Mouse (Mus musculus): ENCODE results near the gene Cln6.

GRCm38 (mm10) chr9:62848641-62849040 lies 10.1 kb downstream of the Cln6 start:
- TF ChIP-seq CTCF (conservative IDR thresholded peaks at IDR 0.05; ENCODE audit: insufficient read depth, insufficient read length, low read depth, low read length) (no peak), POLR2A (IDR thresholded peaks at IDR 0.05; ENCODE audit: low read depth, low read length) (no peak)

Data from kidney, adult 2 months (tissue).